Mouse (Mus musculus) hindbrain, embryonic 12.5 days (tissue): ENCODE results near the gene Dcun1d3. TPM values are rescaled to one million over a fixed set of nuclear protein-coding genes. Genes with fewer than 3 reads are reported as not detected.

Experiments
- ATAC-seq: fragments of 200-750 bp; cut with Nextera tagmentation; 2 replicates; pipeline ENCODE4 v1.8.0; 2017; ENCODE audit warnings: moderate TSS enrichment; ENCODE audit not compliant: low FRiP score
- H3K27ac ChIP-seq: fragments of 300-500 bp; sonication (generic); 2 replicates; pipeline ENCODE4 v1.5.1; 2016; ENCODE audit warnings: mild to moderate bottlenecking
- H3K27me3 ChIP-seq: fragments of 300-500 bp; sonication (generic); 2 replicates; pipeline ENCODE4 v1.6.1; 2016; ENCODE audit warnings: mild to moderate bottlenecking
- H3K36me3 ChIP-seq: fragments of 300-500 bp; sonication (generic); 2 replicates; pipeline ENCODE4 v1.6.1; 2016; ENCODE audit warnings: mild to moderate bottlenecking
- H3K4me1 ChIP-seq: fragments of 300-500 bp; sonication (generic); 2 replicates; pipeline ENCODE4 v1.6.1; 2016
- H3K4me2 ChIP-seq: fragments of 300-500 bp; sonication (generic); replicated peaks from 2 replicates; pipeline ENCODE4 v1.6.1; 2016; ENCODE audit warnings: mild to moderate bottlenecking
- H3K4me3 ChIP-seq: fragments of 300-500 bp; sonication (generic); 2 replicates; pipeline ENCODE4 v1.5.1; 2016; ENCODE audit warnings: mild to moderate bottlenecking
- H3K9ac ChIP-seq: fragments of 300-500 bp; sonication (generic); 2 replicates; pipeline ENCODE4 v1.6.1; 2016; ENCODE audit warnings: mild to moderate bottlenecking, moderate library complexity
- H3K9me3 ChIP-seq: fragments of 300-500 bp; sonication (generic); replicated peaks from 2 replicates; pipeline ENCODE4 v1.6.1; 2016; ENCODE audit warnings: mild to moderate bottlenecking
- WGBS: fragments of 180-500 bp; shearing (Covaris S2); methylation state at CpG from one replicate; pipeline ENCODE4 v1.1.7; 2016; 5-methylcytosine and 5-hydroxymethylcytosine counted together
- polyA plus RNA-seq: library from polyadenylated mRNA; unstranded; fragments of >200 nt; fragmentation: Nextera tagmentation; extraction: Ambion mirVana; gene quantifications from 2 replicates; pipeline ENCODE4 v1.2.1, GENCODE M21; 2016

The Dcun1d3 gene
- polyA plus RNA-seq, 1 experiment from 2014 or later: 16.5 TPM

DNA sequence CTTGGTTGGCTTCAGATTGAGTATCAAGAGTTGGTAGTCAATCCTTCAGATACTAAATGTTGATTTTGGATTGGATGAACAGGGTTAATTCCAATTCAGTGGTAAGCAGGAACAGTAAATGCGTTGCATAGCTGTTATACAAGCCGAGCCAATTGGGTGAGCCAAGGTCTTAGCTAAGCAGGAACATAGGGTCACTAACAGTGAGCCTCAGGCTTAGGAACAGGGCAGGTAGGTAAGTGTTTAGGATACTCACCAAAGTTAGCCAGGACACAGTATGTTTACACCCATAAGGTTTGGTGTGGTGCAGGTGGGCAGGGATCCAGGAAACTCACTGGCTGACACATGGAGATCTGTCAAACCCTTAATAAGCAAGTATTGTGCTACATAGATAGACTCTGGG is 48.7 kb downstream of the Dcun1d3 start:
- Histone ChIP-seq H3K4me3 (no peak overlapping the region), H3K9ac (no peak overlapping the region), H3K36me3 (0 out of 2 replicates have a peak, but pooled peaks cover 2% of the 10 kb centered on the region), H3K9me3 (no peaks in the 10 kb centered on the region), H3K4me1 (no peaks in the 10 kb centered on the region), H3K27ac (no peak overlapping the region), H3K4me2 (no peak overlapping the region), H3K27me3 (no peaks in the 10 kb centered on the region)
- no peak for ATAC-seq
- WGBS: 91% methylated on average over 2 of the region's 2 CpGs

DNA sequence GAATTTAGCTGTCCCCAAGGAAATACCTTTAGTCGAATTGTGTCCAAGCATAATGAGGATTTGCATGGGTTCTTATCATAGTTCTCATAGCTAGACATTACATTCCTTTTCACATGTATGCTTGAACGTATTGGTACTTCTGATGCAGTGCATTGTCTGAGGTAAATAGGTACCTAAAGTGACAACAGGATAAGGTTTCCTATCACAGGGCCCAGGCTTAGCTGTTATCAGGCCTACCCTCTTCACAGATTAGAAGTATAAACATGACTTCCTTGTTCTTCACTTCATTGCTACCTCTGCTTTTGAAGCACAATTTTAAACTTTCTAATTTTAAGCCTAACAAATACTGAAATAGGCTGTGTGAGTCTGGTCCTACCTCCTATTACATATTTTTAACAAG is 50.6 kb downstream of the Dcun1d3 start:
- H3K9me3 ChIP-seq: no peaks in the 10 kb centered on the region
- no peak overlapping the region for H3K27ac ChIP-seq
- H3K4me2 ChIP-seq: no peak overlapping the region
- ATAC-seq: no peak
- no peak overlapping the region for H3K9ac ChIP-seq
- no peak overlapping the region for H3K4me3 ChIP-seq
- H3K27me3 ChIP-seq: no peaks in the 10 kb centered on the region
- 95% methylated on average over 2 of the region's 2 CpGs for WGBS
- 0 out of 2 replicates have a peak, but pooled peaks cover 2% of the 10 kb centered on the region for H3K36me3 ChIP-seq
- H3K4me1 ChIP-seq: no peaks in the 10 kb centered on the region

DNA sequence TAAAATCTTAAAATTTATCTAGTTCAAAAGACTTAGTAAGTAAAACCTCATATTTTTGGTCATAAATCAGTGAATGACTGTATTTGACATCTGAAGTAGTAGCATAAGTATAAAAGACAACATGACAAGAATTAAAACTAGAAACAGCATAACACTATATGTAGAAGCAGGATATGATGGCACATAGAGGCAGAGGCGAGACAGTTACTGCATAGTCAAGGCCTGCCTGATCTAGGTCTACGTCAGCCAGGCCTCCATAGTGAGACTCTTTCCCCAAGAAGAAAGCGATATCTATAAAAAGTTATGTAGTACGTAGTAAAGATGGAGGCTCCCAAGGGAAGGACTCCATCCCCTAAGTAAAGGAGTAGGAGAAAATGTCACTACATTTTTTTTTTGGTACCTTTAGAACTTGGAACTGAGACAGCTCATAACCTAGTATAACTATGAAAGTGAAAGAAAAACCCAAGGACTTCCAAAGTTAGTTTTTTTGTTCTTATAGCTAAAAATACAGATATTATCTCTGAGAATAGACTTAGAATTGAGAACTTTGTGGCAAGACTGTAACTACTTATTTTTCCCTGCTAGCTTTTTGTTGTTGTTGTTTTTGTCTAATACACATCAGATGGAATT is 54.2 kb downstream of the Dcun1d3 start:
- Histone ChIP-seq H3K27me3 (no peaks in the 10 kb centered on the region), H3K4me2 (no peak overlapping the region), H3K27ac (no peak overlapping the region), H3K36me3 (0 out of 2 replicates have a peak, but pooled peaks cover 2% of the 10 kb centered on the region), H3K9me3 (no peaks in the 10 kb centered on the region), H3K4me1 (no peaks in the 10 kb centered on the region), H3K9ac (no peak overlapping the region), H3K4me3 (no peak overlapping the region)
- WGBS: 94% methylated on average over 4 of the region's 4 CpGs
- ATAC-seq: no peak

DNA sequence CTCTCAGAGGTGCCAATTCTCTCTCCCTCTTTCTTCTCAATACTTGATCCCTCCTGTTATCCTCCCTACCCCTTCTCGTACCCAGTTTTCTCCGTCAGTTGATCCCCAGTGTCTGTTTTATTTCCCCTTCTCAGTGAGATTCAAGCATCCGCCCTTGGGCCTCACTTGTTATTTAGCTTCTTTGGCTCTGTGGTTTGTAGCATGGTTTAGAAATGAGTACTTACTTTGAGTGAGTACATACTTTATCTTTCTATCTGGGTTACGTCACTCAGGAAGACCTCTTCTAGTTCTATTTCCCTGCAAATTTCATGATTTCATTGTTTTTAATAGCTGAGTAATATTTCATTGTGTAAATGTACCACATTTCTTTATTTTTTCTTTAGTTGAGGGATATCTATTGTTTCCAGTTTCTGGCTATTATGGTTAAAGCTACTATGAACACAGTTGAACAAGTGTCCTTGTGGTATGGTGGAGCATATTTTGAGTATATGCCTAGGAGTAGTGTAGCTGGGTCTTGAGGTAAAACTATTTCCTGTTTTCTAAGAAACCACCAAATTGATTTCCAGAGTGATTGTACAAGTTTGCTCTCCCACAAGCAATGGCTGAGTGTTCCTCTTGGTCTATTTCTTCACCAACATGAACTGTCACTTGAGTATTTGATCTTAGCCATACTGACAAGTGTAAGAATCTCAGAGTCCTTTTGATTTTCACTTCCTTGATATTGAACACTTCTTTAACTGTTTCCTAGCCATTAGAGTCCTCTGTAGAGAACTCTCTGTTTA is 59.9 kb downstream of the Dcun1d3 start:
- H3K27ac ChIP-seq: no peak overlapping the region
- ATAC-seq: no peak
- H3K4me3 ChIP-seq: no peak overlapping the region
- H3K36me3 ChIP-seq: no peaks in the 10 kb centered on the region
- H3K9ac ChIP-seq: no peak overlapping the region
- H3K9me3 ChIP-seq: no peaks in the 10 kb centered on the region
- H3K27me3 ChIP-seq: no peaks in the 10 kb centered on the region
- 93% methylated on average over 4 of the region's 4 CpGs for WGBS
- no peak overlapping the region for H3K4me2 ChIP-seq
- H3K4me1 ChIP-seq: no peaks in the 10 kb centered on the region

DNA sequence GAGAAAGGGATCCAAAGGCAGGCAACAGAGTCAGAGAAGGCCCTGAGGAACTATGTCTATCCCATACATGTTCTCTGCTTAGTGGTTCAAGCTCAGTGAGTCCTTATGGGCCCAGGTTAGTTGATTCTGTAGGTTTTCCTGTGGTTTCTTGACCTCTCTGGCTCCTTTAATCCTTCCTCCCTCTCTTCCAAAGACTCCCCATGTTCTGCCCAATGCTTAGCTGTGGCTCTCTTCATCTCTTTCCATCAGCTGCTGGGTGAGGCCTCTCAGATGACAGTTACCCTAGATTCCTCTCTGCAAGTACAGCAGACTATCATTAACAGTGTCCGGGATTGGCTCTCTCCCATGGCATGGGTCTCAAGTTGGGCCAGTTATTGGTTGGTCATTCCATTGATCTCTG is 60.7 kb downstream of the Dcun1d3 start:
- H3K36me3 ChIP-seq: no peaks in the 10 kb centered on the region
- H3K27me3 ChIP-seq: no peaks in the 10 kb centered on the region
- no peaks in the 10 kb centered on the region for H3K9me3 ChIP-seq
- no peak for ATAC-seq
- WGBS: 91% methylated on average over 1 of the region's 1 CpGs
- no peaks in the 10 kb centered on the region for H3K4me1 ChIP-seq
- no peak overlapping the region for H3K27ac ChIP-seq
- no peak overlapping the region for H3K4me2 ChIP-seq
- no peak overlapping the region for H3K9ac ChIP-seq
- H3K4me3 ChIP-seq: no peak overlapping the region

- WGBS: 89% methylated on average over 3 of the region's 3 CpGs
- H3K4me3 ChIP-seq: no peak overlapping the region
Observed at GRCm38 (mm10) chr7:119808723-119809122, 87.4 kb downstream of the Dcun1d3 start.

DNA sequence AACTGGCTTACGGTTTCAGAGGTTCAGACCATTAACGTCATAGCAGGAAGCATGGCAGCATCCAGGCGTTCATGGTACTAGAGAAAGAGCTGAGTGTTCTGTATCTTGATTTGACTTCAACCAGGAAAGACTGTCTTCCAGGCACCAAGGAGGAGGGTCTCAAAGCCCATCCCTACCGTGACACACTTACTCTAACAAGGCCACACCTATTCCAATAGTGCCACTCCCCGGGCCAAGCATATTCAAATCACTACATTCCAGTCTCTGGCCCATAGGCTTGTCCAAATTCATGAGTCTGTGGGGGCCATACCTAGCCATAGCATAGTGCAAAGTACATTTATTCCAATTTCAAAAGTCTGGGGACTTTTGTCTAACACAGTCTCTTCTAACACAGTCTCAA is 88.7 kb downstream of the Dcun1d3 start:
- no peak overlapping the region for H3K4me2 ChIP-seq
- WGBS: 94% methylated on average over 5 of the region's 5 CpGs
- no peak overlapping the region for H3K4me3 ChIP-seq
- no peaks in the 10 kb centered on the region for H3K4me1 ChIP-seq
- no peaks in the 10 kb centered on the region for H3K9me3 ChIP-seq
- no peak overlapping the region for H3K27ac ChIP-seq
- no peak for ATAC-seq
- no peaks in the 10 kb centered on the region for H3K27me3 ChIP-seq
- H3K36me3 ChIP-seq: peaks cover 15% of the 10 kb centered on the region
- no peak overlapping the region for H3K9ac ChIP-seq

More at GRCm38 (mm10) chr7:119808723-119809122, 87.4 kb downstream of the Dcun1d3 start:
- H3K27me3 ChIP-seq: no peaks in the 10 kb centered on the region
- H3K9me3 ChIP-seq: no peaks in the 10 kb centered on the region
- H3K27ac ChIP-seq: no peak overlapping the region
- H3K4me2 ChIP-seq: no peak overlapping the region
- ATAC-seq: no peak
- H3K36me3 ChIP-seq: peaks cover 15% of the 10 kb centered on the region
- no peaks in the 10 kb centered on the region for H3K4me1 ChIP-seq
- H3K9ac ChIP-seq: no peak overlapping the region

Other genes with a start within 250 kb of the Dcun1d3 start
- not detected in 2 replicates for gene Acsm4, start 206.3 kb downstream of the Dcun1d3 start, polyA plus RNA-seq
- 87.7 and 91.2 TPM in 2 replicates for gene Thumpd1, start 175.5 kb downstream of the Dcun1d3 start, polyA plus RNA-seq
- 0.14 and 0.23 TPM in 2 replicates for gene Acsm3, start 135.4 kb downstream of the Dcun1d3 start, polyA plus RNA-seq
- gene Rexo5, start 102.3 kb downstream of the Dcun1d3 start, polyA plus RNA-seq: 20.4 and 22.8 TPM in 2 replicates
- 27.2 and 27.5 TPM in 2 replicates for gene Eri2, start 102.2 kb downstream of the Dcun1d3 start, polyA plus RNA-seq
- 14.0 and 15.2 TPM in 2 replicates for gene Lyrm1, start 437 bp downstream of the Dcun1d3 start, polyA plus RNA-seq
- gene Dnah3, start 199.0 kb upstream of the Dcun1d3 start, polyA plus RNA-seq: 0.10 and 0.26 TPM in 2 replicates
- gene Tmem159, start 206.1 kb upstream of the Dcun1d3 start, polyA plus RNA-seq: 18.7 and 20.7 TPM in 2 replicates
- not detected in 2 replicates for gene Zp2, start 249.0 kb upstream of the Dcun1d3 start, polyA plus RNA-seq